Mouse (Mus musculus): ENCODE data around the gene P4ha1. TPM values are rescaled to one million over a fixed set of nuclear protein-coding genes. Genes with fewer than 3 reads are reported as not detected.

P4ha1 gene
- polyA plus RNA-seq, 1 experiment from 2014 or later: 46.6 TPM

GRCm38 (mm10) chr10:59416623-59417022 lies 93.5 kb downstream of the P4ha1 start:
- Histone ChIP-seq H3K4me2 (ENCODE audit: low read length) (no peak overlapping the region), H3K9ac (ENCODE audit: low read length) (no peak overlapping the region), H3K9me3 (ENCODE audit: control insufficient read depth, low read length) (no peaks in the 10 kb centered on the region), H3K4me3 (ENCODE audit: control insufficient read depth in 1 of 2, insufficient read depth in 1 of 2, low read depth in 1 of 2, low read length in 2 of 2) (no peak overlapping the region), H3K27me3 (ENCODE audit: control insufficient read depth, insufficient read depth, low read length) (no peaks in the 10 kb centered on the region), H3K4me1 (ENCODE audit: control insufficient read depth in 2 of 2, insufficient read depth in 2 of 2, low read length in 2 of 2) (peaks cover 0 to 4% of the 10 kb centered on the region in 2 experiments; a peak in 2 of 4 replicates), H3K27ac (replicated peaks in 1 of 2; ENCODE audit: control insufficient read depth in 1 of 2, insufficient read depth in 1 of 2, low read depth in 2 of 2, low read length in 2 of 2) (no peak overlapping the region), H3K36me3 (ENCODE audit: control insufficient read depth, insufficient read depth, low read length) (no peaks in the 10 kb centered on the region)
- 52% methylated on average over 3 of the region's 3 CpGs for WGBS
- peak; percentile 39; the same call in 1 of the 2 replicates for ATAC-seq (ENCODE audit: insufficient number of reproducible peaks, insufficient read depth, low FRiP score, low read depth)

GRCm38 (mm10) chr10:59419516-59419915 lies 96.4 kb downstream of the P4ha1 start:
- Histone ChIP-seq H3K4me3 (ENCODE audit: control insufficient read depth in 1 of 2, insufficient read depth in 1 of 2, low read depth in 1 of 2, low read length in 2 of 2) (no peak overlapping the region), H3K4me1 (ENCODE audit: control insufficient read depth in 2 of 2, insufficient read depth in 2 of 2, low read length in 2 of 2) (peaks cover 0 to 4% of the 10 kb centered on the region in 2 experiments; a peak in 2 of 4 replicates), H3K9ac (ENCODE audit: low read length) (no peak overlapping the region), H3K36me3 (ENCODE audit: control insufficient read depth, insufficient read depth, low read length) (no peaks in the 10 kb centered on the region), H3K4me2 (ENCODE audit: low read length) (no peak overlapping the region), H3K27me3 (ENCODE audit: control insufficient read depth, insufficient read depth, low read length) (no peaks in the 10 kb centered on the region), H3K27ac (replicated peaks in 1 of 2; ENCODE audit: control insufficient read depth in 1 of 2, insufficient read depth in 1 of 2, low read depth in 2 of 2, low read length in 2 of 2) (no peak overlapping the region), H3K9me3 (ENCODE audit: control insufficient read depth, low read length) (no peaks in the 10 kb centered on the region)
- 87% methylated on average over 4 of the region's 4 CpGs for WGBS
- no peak for ATAC-seq (ENCODE audit: insufficient number of reproducible peaks, insufficient read depth, low FRiP score, low read depth)

Other genes with a start within 250 kb of the P4ha1 start
- gene Sept10, start 101.4 kb upstream of the P4ha1 start, polyA plus RNA-seq (2014; fragmentation: Nextera tagmentation; extraction: Ambion mirVana): 40.1 and 40.5 TPM in 2 replicates
- gene Sowahc, start 101.3 kb upstream of the P4ha1 start, polyA plus RNA-seq (2014; fragmentation: Nextera tagmentation; extraction: Ambion mirVana): 2.0 and 2.5 TPM in 2 replicates
- gene Gm10273, start 72.3 kb downstream of the P4ha1 start, polyA plus RNA-seq (2014; fragmentation: Nextera tagmentation; extraction: Ambion mirVana): 7.6 and 11.6 TPM in 2 replicates
- gene Pla2g12b, start 80.4 kb downstream of the P4ha1 start, polyA plus RNA-seq (2014; fragmentation: Nextera tagmentation; extraction: Ambion mirVana): 0.50 and 0.55 TPM in 2 replicates
- gene Oit3, start 118.5 kb downstream of the P4ha1 start, polyA plus RNA-seq (2014; fragmentation: Nextera tagmentation; extraction: Ambion mirVana): 4.7 and 5.6 TPM in 2 replicates

Measured in heart, embryonic 14.5 days (tissue).